Mouse (Mus musculus) forebrain, embryonic 14.5 days (tissue): ENCODE measurements at regions not wholly inside any gene's neighbourhood (a gene's known extent, or its start where the extent isn't known, plus 50 kb on each side); places are given as distances from the start of the nearest gene placed in this dataset.
A peak's percentile ranks its signal among the peaks of the same experiment; 100 is the strongest.

Experiments used
- ATAC-seq: fragments of 200-750 bp; cut with Nextera tagmentation; 2 replicates; pipeline ENCODE4 v1.8.0; 2017; ENCODE audit warnings: mild to moderate bottlenecking, moderate library complexity
- DNase-seq: peaks from one replicate; pipeline ENCODE4 v3.0.0-alpha.2; 2015; ENCODE audit warnings: low spot score
- H3K27ac ChIP-seq: fragments of 300-500 bp; sonication (generic); 2 replicates; pipeline ENCODE4 v1.5.1; 2014; ENCODE audit warnings: low read depth, mild to moderate bottlenecking, control low read depth, low read length, moderate library complexity
- H3K27me3 ChIP-seq: fragments of 300-500 bp; sonication (generic); replicated peaks from 2 replicates; pipeline ENCODE4 v1.6.1; 2014; ENCODE audit warnings: low read length, control low read depth, mixed read lengths; ENCODE audit not compliant: control insufficient read depth, insufficient read depth
- H3K36me3 ChIP-seq: fragments of 300-500 bp; sonication (generic); 2 replicates; pipeline ENCODE4 v1.6.1; 2014; ENCODE audit warnings: low read length, control low read depth; ENCODE audit not compliant: control insufficient read depth, insufficient read depth
- H3K4me1 ChIP-seq: fragments of 300-500 bp; sonication (generic); 2 replicates; pipeline ENCODE4 v1.6.1; 2014; ENCODE audit warnings: antibody characterized with exemption, low read length, control low read depth; ENCODE audit not compliant: control insufficient read depth, insufficient read depth
- H3K4me2 ChIP-seq: fragments of 300-500 bp; sonication (generic); 2 replicates; pipeline ENCODE4 v1.6.1; 2014; ENCODE audit warnings: mild to moderate bottlenecking, control low read depth, low read length
- H3K4me3 ChIP-seq: fragments of 300-500 bp; sonication (generic); 2 replicates; pipeline ENCODE4 v1.5.1; 2014; ENCODE audit warnings: low read depth, low read length, control low read depth
- H3K9ac ChIP-seq: fragments of 300-500 bp; sonication (generic); 2 replicates; pipeline ENCODE4 v1.6.1; 2014; ENCODE audit warnings: mild to moderate bottlenecking, low read length, control low read depth, moderate library complexity
- H3K9me3 ChIP-seq: fragments of 300-500 bp; sonication (generic); replicated peaks from 2 replicates; pipeline ENCODE4 v1.6.1; 2016; ENCODE audit warnings: low read length, control low read depth, mixed read lengths; ENCODE audit not compliant: control insufficient read depth
- WGBS: fragments of 180-500 bp; shearing (Covaris S2); extraction: QIAGEN DNeasy Blood & Tissue Kit; methylation state at CpG from one replicate; pipeline ENCODE4 v1.1.7; 2014; 5-methylcytosine and 5-hydroxymethylcytosine counted together

DNA sequence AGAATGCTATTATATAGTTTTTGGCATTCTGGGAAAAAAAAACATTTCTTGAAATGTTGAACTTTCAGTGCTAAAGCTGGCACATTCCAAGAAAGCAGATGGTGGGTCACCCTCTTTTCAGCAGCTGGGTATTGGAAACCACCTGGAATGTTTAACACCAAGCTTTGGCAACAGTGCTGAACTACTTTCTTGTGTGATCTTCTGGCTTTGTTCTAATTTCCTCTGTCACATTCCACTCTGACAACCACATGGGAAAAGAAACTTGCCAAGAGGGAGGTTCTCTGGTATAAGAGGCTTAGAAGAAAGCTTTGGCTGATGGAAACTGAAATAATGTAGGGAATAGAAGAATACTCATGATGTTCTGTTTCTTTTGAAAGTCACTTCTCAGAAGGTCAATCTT, 920.4 kb upstream of the Tenm4 start:
- no peak overlapping the region for H3K4me3 ChIP-seq
- no peak overlapping the region for H3K4me2 ChIP-seq
- no peak; the same call in 1 of the 2 replicates for ATAC-seq
- peaks cover 3% of the 10 kb centered on the region; the same call in 1 of the 2 replicates for H3K4me1 ChIP-seq
- DNase-seq, result peak; percentile 70
- H3K9me3 ChIP-seq, result no peaks in the 10 kb centered on the region
- H3K27ac ChIP-seq, result no peak overlapping the region
- no peaks in the 10 kb centered on the region for H3K36me3 ChIP-seq
- H3K9ac ChIP-seq, result no peak overlapping the region
- no peaks in the 10 kb centered on the region for H3K27me3 ChIP-seq

DNA sequence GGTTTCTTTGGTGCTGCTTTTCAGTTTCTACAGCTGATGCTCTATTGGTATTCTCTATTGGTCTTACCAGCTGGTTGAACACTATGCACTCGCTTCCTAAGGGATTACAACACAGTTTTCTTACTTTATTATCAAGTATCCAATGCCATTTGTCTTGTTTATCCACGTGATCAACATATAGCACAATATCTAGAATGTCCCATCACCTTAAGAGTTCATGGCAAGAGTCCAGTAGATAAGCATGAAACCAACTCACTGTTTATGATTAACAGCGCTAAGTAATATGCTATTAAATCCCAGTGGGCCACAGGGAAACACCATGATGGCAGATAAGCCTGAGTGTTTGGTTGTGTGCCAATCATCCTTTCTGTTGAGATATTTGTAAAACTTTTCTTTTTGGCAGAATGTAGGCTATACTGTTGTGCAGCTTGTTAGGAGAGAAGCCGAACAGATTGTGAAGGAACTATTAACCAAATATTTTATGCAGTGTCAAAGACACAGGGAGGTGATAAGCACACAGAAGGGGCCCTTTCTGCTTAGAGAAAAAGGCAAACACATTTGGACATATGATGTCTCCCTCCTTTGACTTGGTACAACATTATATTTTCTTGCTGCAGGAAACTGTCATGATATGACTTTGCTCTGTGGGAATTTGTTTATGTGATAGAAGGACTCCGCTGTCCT, 917.0 kb upstream of the Tenm4 start:
- Histone ChIP-seq H3K4me2 (no peak overlapping the region), H3K4me3 (no peak overlapping the region), H3K27ac (no peak overlapping the region), H3K9me3 (no peaks in the 10 kb centered on the region), H3K4me1 (peaks cover 3% of the 10 kb centered on the region; the same call in 1 of the 2 replicates), H3K9ac (no peak overlapping the region), H3K27me3 (no peaks in the 10 kb centered on the region), H3K36me3 (no peaks in the 10 kb centered on the region)
- peak; percentile 93 for ATAC-seq
- WGBS, result 63% methylated on average over 5 of the region's 5 CpGs
- DNase-seq, result peak; percentile 85

DNA sequence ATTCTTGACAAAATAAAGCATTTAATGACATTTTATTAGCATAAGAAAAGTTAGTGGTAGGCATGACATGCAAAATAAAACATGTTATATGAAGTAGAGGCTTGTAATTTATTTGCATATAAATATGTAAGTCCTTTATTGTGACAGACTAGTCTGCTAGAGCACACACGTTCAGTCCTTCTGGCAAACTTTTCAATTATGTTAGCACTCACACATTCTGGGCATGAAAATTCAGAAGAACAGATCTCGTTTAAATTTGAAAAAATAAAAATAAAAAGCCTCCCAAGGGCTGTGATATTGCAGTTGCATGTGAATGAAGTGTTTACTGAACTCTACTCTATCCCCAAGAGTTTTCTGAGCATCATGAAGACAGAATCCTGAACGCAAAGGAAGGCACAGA, 916.1 kb upstream of the Tenm4 start:
- peak; percentile 74 for DNase-seq
- no peak overlapping the region for H3K4me3 ChIP-seq
- no peak overlapping the region for H3K27ac ChIP-seq
- H3K9me3 ChIP-seq, result no peaks in the 10 kb centered on the region
- no peaks in the 10 kb centered on the region for H3K36me3 ChIP-seq
- H3K27me3 ChIP-seq, result no peaks in the 10 kb centered on the region
- peak; percentile 68; the same call in 1 of the 2 replicates for ATAC-seq
- H3K9ac ChIP-seq, result no peak overlapping the region
- no peak overlapping the region for H3K4me2 ChIP-seq
- H3K4me1 ChIP-seq, result peaks cover 3% of the 10 kb centered on the region; the same call in 1 of the 2 replicates
- WGBS, result 34% methylated on average over 3 of the region's 3 CpGs

DNA sequence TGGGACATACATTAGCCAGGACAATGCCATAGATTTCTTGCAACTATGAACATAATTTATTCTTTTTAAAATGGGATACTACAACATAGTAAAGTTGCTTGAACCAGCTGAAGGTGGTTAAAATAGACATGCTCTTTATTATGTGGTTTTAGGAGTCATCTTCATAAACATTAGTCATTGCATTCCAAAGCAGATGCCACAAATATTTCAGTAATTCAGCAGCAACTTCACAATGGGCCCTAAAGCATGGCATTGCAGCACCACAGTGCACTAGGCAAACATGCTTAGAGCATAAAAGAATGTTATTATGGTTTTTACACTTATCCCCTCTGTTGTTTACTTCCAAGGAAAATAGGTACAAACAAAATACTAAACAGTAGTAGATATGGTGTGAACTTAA, 915.3 kb upstream of the Tenm4 start:
- Histone ChIP-seq H3K4me2 (no peak overlapping the region), H3K36me3 (no peaks in the 10 kb centered on the region), H3K27ac (no peak overlapping the region), H3K9ac (no peak overlapping the region), H3K4me3 (no peak overlapping the region), H3K4me1 (peaks cover 3% of the 10 kb centered on the region; the same call in 1 of the 2 replicates), H3K27me3 (no peaks in the 10 kb centered on the region), H3K9me3 (no peaks in the 10 kb centered on the region)
- ATAC-seq, result no peak
- DNase-seq, result no peak

DNA sequence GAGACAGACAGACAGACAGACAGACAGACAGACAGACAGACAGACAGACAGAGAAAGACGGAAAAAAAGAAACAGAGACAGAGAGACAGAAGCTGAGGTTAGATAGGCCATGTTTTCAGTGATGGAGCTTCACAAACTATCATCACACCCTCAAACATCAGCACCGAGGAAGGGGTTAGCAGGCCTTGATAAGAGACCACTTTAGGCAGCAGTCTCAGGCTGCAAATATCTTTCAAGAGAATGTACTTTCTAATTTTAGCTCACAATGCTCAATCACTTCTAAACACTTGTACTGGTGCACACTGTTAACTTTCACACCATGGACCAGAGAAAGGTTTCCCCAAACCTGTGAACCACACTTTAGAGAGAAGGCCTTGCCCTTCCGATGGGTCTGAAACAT, 908.1 kb upstream of the Tenm4 start:
- no peak for ATAC-seq
- Histone ChIP-seq H3K9ac (no peak overlapping the region), H3K36me3 (no peaks in the 10 kb centered on the region), H3K4me1 (no peaks in the 10 kb centered on the region), H3K4me3 (no peak overlapping the region), H3K9me3 (no peaks in the 10 kb centered on the region), H3K27me3 (no peaks in the 10 kb centered on the region), H3K4me2 (no peak overlapping the region), H3K27ac (no peak overlapping the region)
- 95% methylated on average over 3 of the region's 3 CpGs for WGBS
- DNase-seq, result no peak

DNA sequence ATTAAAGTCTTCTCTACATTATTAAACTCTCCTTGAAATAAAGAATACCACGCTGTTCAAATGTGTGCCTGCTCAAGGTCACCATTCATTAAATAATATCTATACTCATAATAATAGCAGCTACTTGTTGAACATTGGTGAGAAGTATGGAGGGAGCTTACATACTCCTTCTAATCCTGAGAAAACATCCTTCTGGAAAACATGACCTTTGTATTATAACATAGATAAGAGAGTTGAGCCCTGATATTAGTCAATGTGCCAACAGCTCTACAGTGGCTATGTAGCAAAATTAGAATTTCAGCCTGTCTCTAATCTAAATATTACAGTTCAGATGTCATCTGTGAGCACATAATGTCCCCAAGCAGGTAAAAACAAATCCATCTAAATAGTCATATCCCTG, 893.8 kb upstream of the Tenm4 start:
- DNase-seq, result no peak
- no peak overlapping the region for H3K9ac ChIP-seq
- 100% methylated on average over 1 of the region's 1 CpGs for WGBS
- no peak overlapping the region for H3K27ac ChIP-seq
- no peaks in the 10 kb centered on the region for H3K27me3 ChIP-seq
- H3K4me1 ChIP-seq, result no peaks in the 10 kb centered on the region
- H3K4me2 ChIP-seq, result no peak overlapping the region
- no peak for ATAC-seq
- no peak overlapping the region for H3K4me3 ChIP-seq
- no peaks in the 10 kb centered on the region for H3K36me3 ChIP-seq
- no peaks in the 10 kb centered on the region for H3K9me3 ChIP-seq

DNA sequence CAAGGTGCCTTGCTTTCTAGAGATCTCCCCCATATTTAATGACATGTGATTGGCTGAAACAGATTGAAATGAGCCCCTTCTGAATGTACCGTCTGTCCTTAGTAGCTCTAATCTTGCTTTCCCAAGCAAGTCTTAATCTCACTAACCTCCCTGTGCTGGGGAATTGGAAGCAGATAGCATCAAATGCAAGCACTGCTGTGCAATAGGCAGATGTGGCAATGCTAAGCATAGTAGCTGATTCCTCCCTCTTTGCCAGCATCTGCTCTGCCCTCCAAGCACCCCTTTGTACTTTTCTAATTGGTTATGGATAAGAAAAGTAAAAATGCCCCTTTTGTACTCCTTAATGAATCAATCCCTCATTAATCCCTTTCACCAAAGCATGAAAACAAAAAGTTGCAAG, 857.4 kb upstream of the Tenm4 start:
- 9% methylated on average over 1 of the region's 1 CpGs for WGBS
- Histone ChIP-seq H3K27me3 (no peaks in the 10 kb centered on the region), H3K4me1 (no peaks in the 10 kb centered on the region), H3K36me3 (no peaks in the 10 kb centered on the region), H3K27ac (no peak overlapping the region), H3K9ac (no peak overlapping the region), H3K4me3 (no peak overlapping the region), H3K9me3 (no peaks in the 10 kb centered on the region), H3K4me2 (no peak overlapping the region)
- DNase-seq (no peak), ATAC-seq (no peak)

DNA sequence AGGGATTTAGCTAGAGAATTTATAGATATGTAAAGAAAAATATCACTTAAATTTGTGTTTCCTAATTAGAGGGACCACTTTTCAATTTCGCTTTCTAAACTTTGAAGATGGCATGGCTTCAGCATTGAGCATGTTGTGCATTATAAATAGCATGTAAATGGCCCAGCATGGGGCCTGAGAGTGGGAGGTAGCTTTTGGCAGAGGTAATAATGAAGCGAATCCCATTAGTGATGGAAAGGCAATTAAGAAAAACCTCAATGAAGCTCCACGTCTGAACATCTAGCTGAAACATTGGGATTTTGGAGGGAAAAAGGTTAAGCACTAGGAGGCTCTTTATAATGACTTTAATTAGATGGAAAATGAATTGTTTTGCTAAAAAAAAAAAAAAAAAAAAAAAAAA, 848.0 kb upstream of the Tenm4 start:
- 7% methylated on average over 3 of the region's 3 CpGs for WGBS
- Histone ChIP-seq H3K9ac (no peak overlapping the region), H3K4me2 (no peak overlapping the region), H3K4me1 (no peaks in the 10 kb centered on the region), H3K9me3 (no peaks in the 10 kb centered on the region), H3K36me3 (no peaks in the 10 kb centered on the region), H3K27me3 (no peaks in the 10 kb centered on the region), H3K4me3 (no peak overlapping the region), H3K27ac (no peak overlapping the region)
- DNase-seq (peak; percentile 68), ATAC-seq (peak; percentile 46; the same call in 1 of the 2 replicates)

DNA sequence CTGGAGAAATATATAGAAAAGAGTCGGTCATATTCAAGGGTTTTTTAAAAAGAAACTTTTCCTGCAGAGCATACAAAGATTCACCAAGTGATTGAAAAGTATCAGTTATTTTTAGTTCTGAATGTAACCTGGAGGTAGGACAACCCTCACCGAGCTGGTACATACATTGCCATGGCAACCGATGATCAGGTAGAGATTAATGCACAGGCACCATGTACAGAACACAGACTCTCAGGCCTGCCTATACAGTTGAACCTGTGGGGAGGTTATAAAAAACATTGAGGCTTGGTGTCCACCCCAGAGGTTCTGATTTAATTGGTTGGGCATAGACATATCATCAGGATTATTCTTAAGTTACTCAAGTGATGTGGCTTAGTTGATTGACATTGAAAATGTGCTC, 846.1 kb upstream of the Tenm4 start:
- WGBS, result 93% methylated on average over 3 of the region's 3 CpGs
- no peak overlapping the region for H3K27ac ChIP-seq
- no peak overlapping the region for H3K4me3 ChIP-seq
- DNase-seq, result peak; percentile 6
- no peak overlapping the region for H3K4me2 ChIP-seq
- no peaks in the 10 kb centered on the region for H3K9me3 ChIP-seq
- H3K9ac ChIP-seq, result no peak overlapping the region
- H3K4me1 ChIP-seq, result no peaks in the 10 kb centered on the region
- H3K36me3 ChIP-seq, result no peaks in the 10 kb centered on the region
- no peaks in the 10 kb centered on the region for H3K27me3 ChIP-seq
- ATAC-seq, result no peak
